Mouse (Mus musculus) gastrocnemius, adult 8-10 months (tissue): ENCODE results near the gene Tac4. TPM values are rescaled to one million over a fixed set of nuclear protein-coding genes. Genes with fewer than 3 reads are reported as not detected.

Source experiments
- DNase-seq, 2 experiments: peaks; one replicate each; pipeline ENCODE4 v3.0.0; 2022; ENCODE audit warnings: low spot score in 2 of 2
- total RNA-seq, 4 experiments: library from RNA; stranded (reverse); gene quantifications; 2 replicates each; pipeline ENCODE4 v1.2.4; 2022

The Tac4 gene
- total RNA-seq, 4 experiments from 2014 or later, result not detected

GRCm38 (mm10) chr11:95311425-95311807 is 50.1 kb downstream of the Tac4 start:
- DNase-seq, result no peak

GRCm38 (mm10) chr11:95315215-95315955 is 54.1 kb downstream of the Tac4 start:
- DNase-seq, result no peak

- no peak for DNase-seq
These were observed 56.8 kb downstream of the Tac4 start for GRCm38 (mm10) chr11:95318116-95318515.

Other genes with a start within 250 kb of the Tac4 start
- gene Pdk2, start 220.2 kb upstream of the Tac4 start, total RNA-seq, result 100 to 1,000 TPM; 484 to 519 (median 495) TPM
- gene Itga3, start 184.7 kb upstream of the Tac4 start, total RNA-seq, result 1 to 10 TPM; 3.6 to 5.3 (median 4.1) TPM
- gene Dlx3, start 141.4 kb upstream of the Tac4 start, total RNA-seq, result not detected
- gene Dlx4, start 115.3 kb upstream of the Tac4 start, total RNA-seq, result not detected
- gene Kat7, start 48.7 kb downstream of the Tac4 start, total RNA-seq, result 10 to 100 TPM; 19.8 to 28.9 (median 24.2) TPM
- gene Fam117a, start 75.5 kb downstream of the Tac4 start, total RNA-seq, result 1 to 10 TPM; 1.4 to 2.6 (median 2.5) TPM
- gene Slc35b1, start 123.2 kb downstream of the Tac4 start, total RNA-seq, result 10 to 100 TPM; 49.1 to 55.1 (median 51.9) TPM
- gene Spop, start 152.6 kb downstream of the Tac4 start, total RNA-seq, result 100 to 1,000 TPM; 183 to 223 (median 204) TPM